Mouse (Mus musculus): ENCODE data around the gene Bsn. TPM values are rescaled to one million over a fixed set of nuclear protein-coding genes. Genes with fewer than 3 reads are reported as not detected.

Bsn gene
- polyA plus RNA-seq, 1 experiment from 2014 or later = 0.06 TPM

- no peak for TF ChIP-seq EP300 (IDR thresholded peaks at IDR 0.05)
- no peak for TF ChIP-seq CTCF (IDR thresholded peaks at IDR 0.05)
- H3K27ac ChIP-seq (ENCODE audit: low read length) = no peak overlapping the region
- DNase-seq (ENCODE audit: low spot score) = no peak
- no peaks in the 10 kb centered on the region for H3K27me3 ChIP-seq (replicated peaks; ENCODE audit: insufficient read depth, low read length)
- no peak overlapping the region for H3K4me3 ChIP-seq (ENCODE audit: low read depth, low read length)
- no peak for ATAC-seq
- H3K4me1 ChIP-seq (ENCODE audit: insufficient read depth, low read depth, low read length) = no peaks in the 10 kb centered on the region
- WGBS = 97% methylated on average over 7 of the region's 7 CpGs
- H3K4me2 ChIP-seq (replicated peaks; ENCODE audit: low read depth, low read length) = no peak overlapping the region
- no peaks in the 10 kb centered on the region for H3K9me3 ChIP-seq (ENCODE audit: low read length)
- no peak overlapping the region for H3K9ac ChIP-seq (replicated peaks; ENCODE audit: low read depth)
- peaks cover 44% of the 10 kb centered on the region; the same call in 1 of the 2 replicates for H3K36me3 ChIP-seq (ENCODE audit: insufficient read depth, low read length)
These were observed 99.5 kb downstream of the Bsn start for GRCm38 (mm10) chr9:108090611-108091120.

GRCm38 (mm10) chr9:108085261-108085660, 104.9 kb downstream of the Bsn start:
- DNase-seq (ENCODE audit: low spot score) (no peak), ATAC-seq (no peak)
- Histone ChIP-seq H3K4me1 (ENCODE audit: insufficient read depth, low read depth, low read length) (peaks cover 5% of the 10 kb centered on the region; the same call in 1 of the 2 replicates), H3K36me3 (ENCODE audit: insufficient read depth, low read length) (peaks cover 45% of the 10 kb centered on the region; the same call in 1 of the 2 replicates), H3K4me3 (ENCODE audit: low read depth, low read length) (no peak overlapping the region), H3K27me3 (replicated peaks; ENCODE audit: insufficient read depth, low read length) (peaks cover 5% of the 10 kb centered on the region; the same call in 1 of the 2 replicates), H3K27ac (ENCODE audit: low read length) (no peak overlapping the region), H3K9ac (replicated peaks; ENCODE audit: low read depth) (no peak overlapping the region), H3K9me3 (ENCODE audit: low read length) (no peaks in the 10 kb centered on the region), H3K4me2 (replicated peaks; ENCODE audit: low read depth, low read length) (no peak overlapping the region)
- 92% methylated on average over 4 of the region's 4 CpGs for WGBS
- TF ChIP-seq CTCF (IDR thresholded peaks at IDR 0.05) (no peak), EP300 (IDR thresholded peaks at IDR 0.05) (no peak)

- WGBS = 50% methylated on average over 6 of the region's 6 CpGs
- ATAC-seq = no peak
- H3K36me3 ChIP-seq (ENCODE audit: insufficient read depth, low read length) = peaks cover 30% of the 10 kb centered on the region; the same call in 1 of the 2 replicates
These were observed 106.6 kb downstream of the Bsn start for GRCm38 (mm10) chr9:108083561-108083960.

GRCm38 (mm10) chr9:108082988-108083431, 107.2 kb downstream of the Bsn start, which contains the start of gene Rnf123:
TSS of gene Rnf123 (minus strand) at chr9:108083346.
- H3K4me2 ChIP-seq (replicated peaks; ENCODE audit: low read depth, low read length) = peak within 1 kb of the TSS; percentile 36

More at GRCm38 (mm10) chr9:108083561-108083960, 106.6 kb downstream of the Bsn start:
- Histone ChIP-seq H3K4me2 (replicated peaks; ENCODE audit: low read depth, low read length) (no peak overlapping the region), H3K27me3 (replicated peaks; ENCODE audit: insufficient read depth, low read length) (peaks cover 5% of the 10 kb centered on the region; the same call in 1 of the 2 replicates), H3K4me3 (ENCODE audit: low read depth, low read length) (no peak overlapping the region), H3K9me3 (ENCODE audit: low read length) (no peaks in the 10 kb centered on the region), H3K4me1 (ENCODE audit: insufficient read depth, low read depth, low read length) (peaks cover 8% of the 10 kb centered on the region; the same call in 1 of the 2 replicates), H3K27ac (ENCODE audit: low read length) (no peak overlapping the region), H3K9ac (replicated peaks; ENCODE audit: low read depth) (no peak overlapping the region)
- no peak for DNase-seq (ENCODE audit: low spot score)
- TF ChIP-seq CTCF (IDR thresholded peaks at IDR 0.05) (no peak), EP300 (IDR thresholded peaks at IDR 0.05) (no peak)

GRCm38 (mm10) chr9:108082549-108082948, 107.6 kb downstream of the Bsn start:
- H3K4me3 ChIP-seq (ENCODE audit: low read depth, low read length) = no peak overlapping the region
- H3K4me1 ChIP-seq (ENCODE audit: insufficient read depth, low read depth, low read length) = peaks cover 15% of the 10 kb centered on the region
- H3K36me3 ChIP-seq (ENCODE audit: insufficient read depth, low read length) = peaks cover 28% of the 10 kb centered on the region; the same call in 1 of the 2 replicates
- H3K9me3 ChIP-seq (ENCODE audit: low read length) = no peaks in the 10 kb centered on the region
- ATAC-seq (no peak), DNase-seq (ENCODE audit: low spot score) (no peak)
- TF ChIP-seq EP300 (IDR thresholded peaks at IDR 0.05) = no peak
- TF ChIP-seq CTCF (IDR thresholded peaks at IDR 0.05) = no peak
- peaks cover 5% of the 10 kb centered on the region; the same call in 1 of the 2 replicates for H3K27me3 ChIP-seq (replicated peaks; ENCODE audit: insufficient read depth, low read length)
- H3K27ac ChIP-seq (ENCODE audit: low read length) = no peak overlapping the region
- 3% methylated on average over 19 of the region's 19 CpGs for WGBS
- H3K9ac ChIP-seq (replicated peaks; ENCODE audit: low read depth) = peak overlapping the region; percentile 19; the same call in 1 of the 2 replicates
- H3K4me2 ChIP-seq (replicated peaks; ENCODE audit: low read depth, low read length) = peak overlapping the region; percentile 36

More at GRCm38 (mm10) chr9:108082988-108083431, 107.2 kb downstream of the Bsn start, which contains the start of gene Rnf123:
- WGBS = 32% methylated on average over 12 of the region's 12 CpGs
- Histone ChIP-seq H3K36me3 (ENCODE audit: insufficient read depth, low read length) (peaks cover 28% of the 10 kb centered on the region; the same call in 1 of the 2 replicates), H3K9me3 (ENCODE audit: low read length) (no peaks in the 10 kb centered on the region), H3K27me3 (replicated peaks; ENCODE audit: insufficient read depth, low read length) (peaks cover 5% of the 10 kb centered on the region; the same call in 1 of the 2 replicates), H3K9ac (replicated peaks; ENCODE audit: low read depth) (peak within 1 kb of the TSS; percentile 19; the same call in 1 of the 2 replicates), H3K4me1 (ENCODE audit: insufficient read depth, low read depth, low read length) (peaks cover 14% of the 10 kb centered on the region), H3K4me3 (ENCODE audit: low read depth, low read length) (no peak within 1 kb of the TSS), H3K27ac (ENCODE audit: low read length) (no peak within 1 kb of the TSS)
- TF ChIP-seq CTCF (IDR thresholded peaks at IDR 0.05) = no peak
- DNase-seq (ENCODE audit: low spot score) = no peak
- no peak for ATAC-seq

GRCm38 (mm10) chr9:108080168-108080567, 110.0 kb downstream of the Bsn start, which contains the start of gene Mst1:
TSS of gene Mst1 (plus strand) at chr9:108080436.
- Histone ChIP-seq H3K27me3 (replicated peaks; ENCODE audit: insufficient read depth, low read length) (peaks cover 5% of the 10 kb centered on the region; the same call in 1 of the 2 replicates), H3K9me3 (ENCODE audit: low read length) (no peaks in the 10 kb centered on the region), H3K27ac (ENCODE audit: low read length) (no peak within 1 kb of the TSS), H3K4me3 (ENCODE audit: low read depth, low read length) (peak within 1 kb of the TSS; percentile 65), H3K4me2 (replicated peaks; ENCODE audit: low read depth, low read length) (peak within 1 kb of the TSS; percentile 89), H3K9ac (replicated peaks; ENCODE audit: low read depth) (peak within 1 kb of the TSS; percentile 88), H3K36me3 (ENCODE audit: insufficient read depth, low read length) (0 out of 2 replicates have a peak, but pooled peaks cover 8% of the 10 kb centered on the region), H3K4me1 (ENCODE audit: insufficient read depth, low read depth, low read length) (peaks cover 15% of the 10 kb centered on the region)
- DNase-seq (ENCODE audit: low spot score) (no peak), ATAC-seq (peak; percentile 3; the same call in 1 of the 2 replicates)
- TF ChIP-seq EP300 (IDR thresholded peaks at IDR 0.05) (no peak), CTCF (IDR thresholded peaks at IDR 0.05) (no peak)
- 71% methylated on average over 5 of the region's 5 CpGs for WGBS
